Mouse (Mus musculus) forebrain, embryonic 15.5 days (tissue): ENCODE results near the gene B4galt7. TPM values are rescaled to one million over a fixed set of nuclear protein-coding genes. Genes with fewer than 3 reads are reported as not detected.
A peak's percentile ranks its signal among the peaks of the same experiment; 100 is the strongest.
"Not testable (repeated sequence)": the region's sequence is repeated elsewhere in the genome, so short reads cannot be mapped to it uniquely, and the experiment has no call there.

Experiments used
- ATAC-seq: fragments of 200-750 bp; cut with Nextera tagmentation; replicated peaks from 2 replicates; pipeline ENCODE4 v1.8.0; 2017; ENCODE audit warnings: mild to moderate bottlenecking, moderate TSS enrichment, moderate library complexity
- H3K27ac ChIP-seq: fragments of 300-500 bp; sonication (generic); replicated peaks from 2 replicates; pipeline ENCODE4 v1.5.1; 2015; ENCODE audit warnings: mild to moderate bottlenecking, inconsistent platforms
- H3K27me3 ChIP-seq: fragments of 300-500 bp; sonication (generic); 2 replicates; pipeline ENCODE4 v1.6.1; 2015; ENCODE audit warnings: inconsistent platforms
- H3K36me3 ChIP-seq: fragments of 300-500 bp; sonication (generic); 2 replicates; pipeline ENCODE4 v1.6.1; 2015; ENCODE audit warnings: mild to moderate bottlenecking, inconsistent platforms
- H3K4me1 ChIP-seq: fragments of 300-500 bp; sonication (generic); 2 replicates; pipeline ENCODE4 v1.6.1; 2015; ENCODE audit warnings: inconsistent platforms
- H3K4me2 ChIP-seq: fragments of 300-500 bp; sonication (generic); replicated peaks from 2 replicates; pipeline ENCODE4 v1.6.1; 2015; ENCODE audit warnings: mild to moderate bottlenecking, inconsistent platforms
- H3K4me3 ChIP-seq: fragments of 300-500 bp; sonication (generic); 2 replicates; pipeline ENCODE4 v1.5.1; 2015; ENCODE audit warnings: mild to moderate bottlenecking, inconsistent platforms
- H3K9ac ChIP-seq: fragments of 300-500 bp; sonication (generic); replicated peaks from 2 replicates; pipeline ENCODE4 v1.6.1; 2015; ENCODE audit warnings: mild to moderate bottlenecking, inconsistent platforms
- H3K9me3 ChIP-seq: fragments of 300-500 bp; sonication (generic); 2 replicates; pipeline ENCODE4 v1.6.1; 2016; ENCODE audit warnings: inconsistent platforms
- WGBS: fragments of 180-500 bp; shearing (Covaris S2); methylation state at CpG from one replicate; pipeline ENCODE4 v1.1.7; 2015; ENCODE audit warnings: mixed read lengths; 5-methylcytosine and 5-hydroxymethylcytosine counted together
- polyA plus RNA-seq: library from polyadenylated mRNA; unstranded; fragments of >200 nt; fragmentation: Nextera tagmentation; extraction: Ambion mirVana; gene quantifications from 2 replicates; pipeline ENCODE4 v1.2.1, GENCODE M21; 2015

Gene B4galt7
- polyA plus RNA-seq, 1 experiment from 2014 or later, result 36.2 TPM

DNA sequence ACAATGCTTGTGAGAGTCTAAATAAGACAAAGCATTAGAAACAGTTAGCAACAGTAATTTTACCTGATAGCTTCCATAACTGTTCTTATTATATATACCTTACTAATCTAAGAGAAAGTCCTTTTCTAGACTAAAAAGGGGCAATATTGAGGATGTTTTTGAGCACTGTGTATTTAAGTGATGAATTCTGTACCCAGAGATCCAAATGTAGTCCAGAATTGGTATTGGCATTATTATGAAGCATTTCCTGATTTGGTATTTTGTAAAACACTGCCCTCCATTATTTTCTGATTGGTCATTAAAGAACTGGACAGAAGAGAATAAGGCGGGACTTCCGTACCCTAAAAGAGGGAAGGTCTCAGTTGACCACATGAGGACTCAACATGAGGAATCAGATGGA, 26.3 kb upstream of the B4galt7 start, which contains the start of gene Tmed9:
Gene Tmed9 (plus strand): TSS at position 301 of the 400 bp plus-strand sequence.
- no peaks in the 10 kb centered on the region for H3K27me3 ChIP-seq
- WGBS, result 97% methylated on average over 2 of the region's 2 CpGs

DNA sequence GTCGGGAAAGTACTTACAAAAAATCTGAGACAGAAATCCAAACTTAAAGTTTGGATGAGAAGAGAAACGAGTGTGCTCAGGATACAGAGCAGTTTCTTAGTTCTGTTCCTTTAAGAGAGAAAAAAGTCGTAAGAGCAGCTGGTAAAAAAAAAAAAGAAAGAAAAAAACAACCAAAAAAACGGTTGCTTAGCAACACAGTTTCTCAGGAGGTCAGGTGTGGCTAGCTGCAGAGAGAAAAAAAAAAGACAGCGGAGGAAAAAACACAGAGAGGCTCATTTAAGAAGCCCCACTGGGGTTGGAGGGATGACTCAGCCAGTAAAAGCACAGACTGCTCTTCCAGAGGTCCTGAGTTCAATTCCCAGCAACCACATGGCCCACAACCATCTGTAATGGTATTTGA, 25.4 kb upstream of the B4galt7 start:
- Histone ChIP-seq H3K27ac (no peak overlapping the region), H3K9me3 (no peaks in the 10 kb centered on the region), H3K4me2 (no peak overlapping the region), H3K9ac (no peak overlapping the region), H3K27me3 (no peaks in the 10 kb centered on the region), H3K4me3 (no peak overlapping the region), H3K4me1 (peaks cover 19% of the 10 kb centered on the region), H3K36me3 (no peaks in the 10 kb centered on the region)
- 62% methylated on average over 5 of the region's 5 CpGs for WGBS
- ATAC-seq, result no peak

More for the DNA sequence above, 26.3 kb upstream of the B4galt7 start, which contains the start of gene Tmed9:
- no peak for ATAC-seq
- H3K27ac ChIP-seq, result no peak within 1 kb of the TSS
- H3K9me3 ChIP-seq, result no peaks in the 10 kb centered on the region
- no peak within 1 kb of the TSS for H3K4me2 ChIP-seq
- peaks cover 26% of the 10 kb centered on the region for H3K4me1 ChIP-seq
- H3K9ac ChIP-seq, result no peak within 1 kb of the TSS
- no peaks in the 10 kb centered on the region; the same call in 1 of the 2 replicates for H3K36me3 ChIP-seq
- H3K4me3 ChIP-seq, result no peak within 1 kb of the TSS

GRCm38 (mm10) chr13:55575932-55576331, 23.8 kb upstream of the B4galt7 start:
- no peak overlapping the region for H3K4me2 ChIP-seq
- ATAC-seq, result no peak
- no peaks in the 10 kb centered on the region for H3K9me3 ChIP-seq
- H3K9ac ChIP-seq, result no peak overlapping the region
- no peak overlapping the region for H3K4me3 ChIP-seq
- H3K27ac ChIP-seq, result no peak overlapping the region
- peaks cover 12% of the 10 kb centered on the region for H3K4me1 ChIP-seq
- H3K36me3 ChIP-seq, result no peaks in the 10 kb centered on the region
- no peaks in the 10 kb centered on the region for H3K27me3 ChIP-seq
- WGBS, result 62% methylated on average over 5 of the region's 5 CpGs

DNA sequence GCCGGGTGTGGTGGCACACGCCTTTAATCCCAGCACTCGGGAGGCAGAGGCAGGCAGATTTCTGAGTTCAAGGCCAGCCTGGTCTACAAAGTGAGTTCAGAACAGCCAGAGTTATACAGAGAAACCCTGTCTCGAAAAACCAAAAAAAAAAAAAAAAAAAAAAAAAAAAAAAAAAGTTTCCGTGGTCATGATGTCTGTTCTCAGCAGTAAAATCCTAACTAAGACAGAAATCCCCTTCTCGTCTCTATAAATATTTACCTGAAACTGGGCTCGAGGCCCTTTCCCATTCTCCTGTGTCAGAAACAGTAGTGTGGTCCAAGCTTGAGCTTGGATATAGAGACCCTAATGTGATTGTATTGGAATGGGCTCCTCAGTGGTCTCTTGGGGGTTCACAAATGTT, 22.8 kb upstream of the B4galt7 start:
- H3K9ac ChIP-seq, H3K4me2 ChIP-seq, H3K4me1 ChIP-seq, H3K4me3 ChIP-seq, ATAC-seq, H3K9me3 ChIP-seq, H3K36me3 ChIP-seq, H3K27me3 ChIP-seq, H3K27ac ChIP-seq: not testable (repeated sequence)
- WGBS, result 90% methylated on average over 7 of the region's 7 CpGs

GRCm38 (mm10) chr13:55578086-55578485, 21.6 kb upstream of the B4galt7 start:
- H3K9ac ChIP-seq, result no peak overlapping the region
- no peaks in the 10 kb centered on the region for H3K36me3 ChIP-seq
- 82% methylated on average over 4 of the region's 4 CpGs for WGBS
- H3K4me3 ChIP-seq, result no peak overlapping the region
- H3K4me2 ChIP-seq, result no peak overlapping the region
- no peak overlapping the region for H3K27ac ChIP-seq
- no peaks in the 10 kb centered on the region for H3K4me1 ChIP-seq
- ATAC-seq, result no peak
- no peaks in the 10 kb centered on the region for H3K9me3 ChIP-seq
- H3K27me3 ChIP-seq, result no peaks in the 10 kb centered on the region

- ATAC-seq, result peak; percentile 20; the same call in 1 of the 2 replicates
- WGBS, result 77% methylated on average over 4 of the region's 4 CpGs
These were observed 7.7 kb upstream of the B4galt7 start for GRCm38 (mm10) chr13:55591961-55592490.

GRCm38 (mm10) chr13:55592512-55593253, 7.0 kb upstream of the B4galt7 start:
- Histone ChIP-seq H3K27me3 (no peaks in the 10 kb centered on the region; the same call in 1 of the 2 replicates), H3K27ac (peak overlapping the region; percentile 57), H3K4me1 (peaks cover 14% of the 10 kb centered on the region), H3K4me2 (peak overlapping the region; percentile 62), H3K9me3 (no peaks in the 10 kb centered on the region), H3K9ac (peak overlapping the region; percentile 67), H3K36me3 (peaks cover 25% of the 10 kb centered on the region), H3K4me3 (peak overlapping the region; percentile 57)
- peak; percentile 99 for ATAC-seq
- 5% methylated on average over 29 of the region's 29 CpGs for WGBS

More at GRCm38 (mm10) chr13:55591961-55592490, 7.7 kb upstream of the B4galt7 start:
- peak overlapping the region; percentile 41; the same call in 1 of the 2 replicates for H3K4me2 ChIP-seq
- no peak overlapping the region for H3K9ac ChIP-seq
- H3K36me3 ChIP-seq, result peaks cover 19% of the 10 kb centered on the region
- H3K27me3 ChIP-seq, result no peaks in the 10 kb centered on the region; the same call in 1 of the 2 replicates
- no peaks in the 10 kb centered on the region for H3K9me3 ChIP-seq
- H3K4me3 ChIP-seq, result peak overlapping the region; percentile 57; the same call in 1 of the 2 replicates
- peaks cover 14% of the 10 kb centered on the region for H3K4me1 ChIP-seq
- H3K27ac ChIP-seq, result no peak overlapping the region

DNA sequence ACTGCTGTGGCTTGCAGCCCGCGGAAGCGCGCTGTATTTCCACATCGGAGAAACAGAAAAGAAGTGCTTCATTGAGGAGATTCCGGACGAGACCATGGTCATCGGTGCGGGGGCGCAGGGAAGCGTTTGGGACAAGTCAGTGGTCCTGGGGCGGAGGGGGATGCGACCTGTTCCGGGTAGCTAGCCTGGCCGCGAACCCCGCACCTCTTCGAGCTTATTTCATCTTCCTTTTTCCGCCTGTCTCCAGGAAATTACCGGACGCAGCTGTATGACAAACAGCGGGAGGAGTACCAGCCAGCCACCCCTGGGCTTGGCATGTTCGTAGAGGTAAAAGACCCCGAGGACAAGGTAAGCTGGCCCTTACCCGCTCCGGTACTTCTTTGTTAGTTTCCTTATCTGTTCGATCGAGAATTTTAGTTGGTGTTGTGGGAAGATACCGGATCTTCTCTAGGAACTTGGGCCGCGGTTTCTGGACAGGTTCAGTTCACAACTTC, 6.4 kb upstream of the B4galt7 start:
- Histone ChIP-seq H3K9ac (peak overlapping the region; percentile 67), H3K27me3 (no peaks in the 10 kb centered on the region; the same call in 1 of the 2 replicates), H3K4me1 (peaks cover 14% of the 10 kb centered on the region), H3K27ac (peak overlapping the region; percentile 57), H3K9me3 (no peaks in the 10 kb centered on the region), H3K36me3 (peaks cover 30% of the 10 kb centered on the region), H3K4me2 (peak overlapping the region; percentile 62), H3K4me3 (peak overlapping the region; percentile 57)
- ATAC-seq, result peak; percentile 49
- under 1% methylated on average over 31 of the region's 31 CpGs for WGBS

GRCm38 (mm10) chr13:55595375-55595774, 4.3 kb upstream of the B4galt7 start:
- H3K4me2 ChIP-seq, result no peak overlapping the region
- peaks cover 20% of the 10 kb centered on the region for H3K4me1 ChIP-seq
- H3K36me3 ChIP-seq, result peaks cover 30% of the 10 kb centered on the region
- no peak overlapping the region for H3K4me3 ChIP-seq
- no peak overlapping the region for H3K9ac ChIP-seq
- no peaks in the 10 kb centered on the region for H3K9me3 ChIP-seq
- ATAC-seq, result no peak
- H3K27ac ChIP-seq, result no peak overlapping the region
- 80% methylated on average over 12 of the region's 12 CpGs for WGBS
- no peaks in the 10 kb centered on the region for H3K27me3 ChIP-seq

- H3K4me2 ChIP-seq, result no peak overlapping the region
- no peak for ATAC-seq
- WGBS, result 94% methylated on average over 12 of the region's 12 CpGs
- H3K4me1 ChIP-seq, result peaks cover 34% of the 10 kb centered on the region
- H3K27ac ChIP-seq, result no peak overlapping the region
- no peaks in the 10 kb centered on the region for H3K9me3 ChIP-seq
- H3K27me3 ChIP-seq, result no peaks in the 10 kb centered on the region
- no peak overlapping the region for H3K4me3 ChIP-seq
- H3K36me3 ChIP-seq, result peaks cover 30% of the 10 kb centered on the region
- no peak overlapping the region for H3K9ac ChIP-seq
These were observed 2.9 kb upstream of the B4galt7 start for GRCm38 (mm10) chr13:55596802-55597201.

DNA sequence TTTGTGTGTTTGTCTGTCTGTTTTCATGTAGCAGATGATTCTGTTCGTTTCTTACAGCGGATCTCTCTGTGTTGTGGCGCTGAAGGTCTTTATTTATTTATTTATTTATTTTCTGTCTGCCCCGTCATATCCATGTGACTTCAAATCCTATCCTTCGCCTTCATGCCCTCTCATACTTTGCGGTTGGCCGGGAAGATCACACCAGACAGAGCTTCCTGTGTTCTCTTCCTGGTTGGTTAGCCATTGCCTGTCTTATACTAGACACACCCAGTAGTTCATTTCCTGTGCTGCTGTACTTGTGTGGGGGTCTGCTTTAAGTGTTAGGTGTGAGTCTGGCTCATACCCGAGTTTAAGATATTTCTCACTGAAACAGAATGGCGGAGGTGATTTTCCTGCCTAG, 961 bp downstream of the B4galt7 start:
- peaks cover 26% of the 10 kb centered on the region for H3K4me1 ChIP-seq
- H3K27ac ChIP-seq, result peak overlapping the region; percentile 72; the same call in 1 of the 2 replicates
- WGBS, result 25% methylated on average over 9 of the region's 9 CpGs
- ATAC-seq, result no peak
- peak overlapping the region; percentile 95 for H3K9ac ChIP-seq
- peaks cover 24% of the 10 kb centered on the region for H3K36me3 ChIP-seq
- H3K27me3 ChIP-seq, result no peaks in the 10 kb centered on the region
- H3K9me3 ChIP-seq, result no peaks in the 10 kb centered on the region
- peak overlapping the region; percentile 59 for H3K4me2 ChIP-seq
- H3K4me3 ChIP-seq, result peak overlapping the region; percentile 70

DNA sequence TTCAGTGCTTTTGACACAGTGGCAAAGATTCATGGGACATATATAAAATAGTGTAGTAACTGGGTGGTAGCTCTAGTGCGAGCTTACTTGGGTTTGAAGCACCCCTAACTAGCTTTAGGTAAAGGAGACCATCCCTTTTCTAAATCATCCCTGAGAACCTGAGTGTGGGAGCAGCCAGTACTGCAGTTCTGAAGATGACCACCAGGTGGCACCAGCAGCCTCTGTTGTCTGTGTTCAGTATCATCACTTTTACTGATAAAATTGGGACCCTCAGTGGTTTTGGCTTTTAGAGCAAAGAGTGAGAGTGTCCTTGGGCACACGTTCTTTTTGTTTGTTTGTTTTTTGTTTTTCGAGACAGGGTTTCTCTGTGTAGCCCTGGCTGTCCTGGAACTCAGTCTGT, 1.9 kb downstream of the B4galt7 start:
- H3K4me1 ChIP-seq, result peaks cover 26% of the 10 kb centered on the region
- 8% methylated on average over 3 of the region's 3 CpGs for WGBS

More for the DNA sequence above, 1.9 kb downstream of the B4galt7 start:
- ATAC-seq, result no peak
- peaks cover 17% of the 10 kb centered on the region for H3K36me3 ChIP-seq
- H3K4me2 ChIP-seq, result 0 out of 2 replicates have a peak overlapping the region, but pooled peaks have one; percentile 59
- H3K27ac ChIP-seq, result no peak overlapping the region
- H3K9ac ChIP-seq, result no peak overlapping the region
- no peaks in the 10 kb centered on the region for H3K9me3 ChIP-seq
- H3K27me3 ChIP-seq, result no peaks in the 10 kb centered on the region
- H3K4me3 ChIP-seq, result peak overlapping the region; percentile 70; the same call in 1 of the 2 replicates
